Mouse (Mus musculus) G1E (cell line): ENCODE data around the gene Tmtc2.

Source experiments
- CTCF ChIP-seq: IDR thresholded peaks from 2 replicates; pipeline ENCODE4 v1.5.1; 2012; ENCODE audit warnings: low read depth, low read length, inconsistent platforms, mixed read lengths
- GATA1 ChIP-seq: IDR thresholded peaks from 2 replicates; pipeline ENCODE4 v1.6.1; 2012; ENCODE audit warnings: borderline replicate concordance, low read length, inconsistent platforms, mixed read lengths
- GATA2 ChIP-seq: IDR thresholded peaks from 2 replicates; pipeline ENCODE4 v1.6.1; 2012; ENCODE audit warnings: low read depth, low read length, inconsistent platforms, borderline replicate concordance
- POLR2AphosphoS5 ChIP-seq: IDR thresholded peaks from 2 replicates; pipeline ENCODE4 v1.6.1; 2012; ENCODE audit warnings: low read depth, low read length, inconsistent platforms; ENCODE audit not compliant: insufficient replicate concordance
- TAL1 ChIP-seq: conservative IDR thresholded peaks from 2 replicates; pipeline ENCODE4 v1.6.1; 2012; ENCODE audit warnings: low read depth, low read length, inconsistent platforms, mixed read lengths

DNA sequence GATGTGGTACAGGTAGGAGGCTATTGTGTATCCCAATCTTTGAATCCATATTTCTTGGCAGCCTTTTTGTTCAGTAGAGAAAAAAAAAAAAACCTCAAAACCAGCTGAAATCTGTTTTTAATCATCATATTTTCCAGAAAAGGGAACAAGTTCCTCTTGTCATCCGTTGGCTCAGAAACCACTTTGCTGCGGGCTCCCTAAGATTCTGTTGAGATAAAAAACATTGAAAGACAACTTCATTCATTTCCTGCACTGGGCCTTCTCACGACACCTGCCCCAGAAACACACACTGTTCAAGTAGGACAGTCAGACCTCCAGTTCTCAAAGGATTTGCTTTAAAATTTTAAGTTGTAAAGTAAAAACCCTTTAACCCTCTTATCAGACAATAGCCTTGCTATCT, 23.0 kb upstream of the Tmtc2 start:
- TF ChIP-seq CTCF (no peak), GATA1 (no peak), TAL1 (no peak), POLR2AphosphoS5 (no peak), GATA2 (no peak)
